Mouse (Mus musculus) limb, embryonic 13.5 days (tissue): ENCODE results near the gene Micu1. TPM values are rescaled to one million over a fixed set of nuclear protein-coding genes. Genes with fewer than 3 reads are reported as not detected.
"Not testable (repeated sequence)": the region's sequence is repeated elsewhere in the genome, so short reads cannot be mapped to it uniquely, and the experiment has no call there.

Experiments used
- ATAC-seq: fragments of 200-750 bp; cut with Nextera tagmentation; 2 replicates; pipeline ENCODE4 v1.8.0; 2017; ENCODE audit warnings: low read depth, moderate number of reproducible peaks, moderate TSS enrichment; ENCODE audit not compliant: low FRiP score
- H3K27ac ChIP-seq: fragments of 300-500 bp; sonication (generic); 2 replicates; pipeline ENCODE4 v1.5.1; 2015; ENCODE audit warnings: inconsistent platforms, mild to moderate bottlenecking, moderate library complexity
- H3K27me3 ChIP-seq: fragments of 300-500 bp; sonication (generic); 2 replicates; pipeline ENCODE4 v1.6.1; 2015; ENCODE audit warnings: mild to moderate bottlenecking, inconsistent platforms
- H3K36me3 ChIP-seq: fragments of 300-500 bp; sonication (generic); 2 replicates; pipeline ENCODE4 v1.6.1; 2015; ENCODE audit warnings: inconsistent platforms, mild to moderate bottlenecking, moderate library complexity
- H3K4me1 ChIP-seq: fragments of 300-500 bp; sonication (generic); 2 replicates; pipeline ENCODE4 v1.6.1; 2015; ENCODE audit warnings: inconsistent platforms
- H3K4me2 ChIP-seq: fragments of 300-500 bp; sonication (generic); replicated peaks from 2 replicates; pipeline ENCODE4 v1.6.1; 2015; ENCODE audit warnings: inconsistent platforms, mild to moderate bottlenecking, moderate library complexity
- H3K4me3 ChIP-seq: fragments of 300-500 bp; sonication (generic); 2 replicates; pipeline ENCODE4 v1.5.1; 2015; ENCODE audit warnings: moderate library complexity, mild to moderate bottlenecking, inconsistent platforms
- H3K9ac ChIP-seq: fragments of 300-500 bp; sonication (generic); 2 replicates; pipeline ENCODE4 v1.6.1; 2015; ENCODE audit warnings: mild to moderate bottlenecking, inconsistent platforms
- H3K9me3 ChIP-seq: fragments of 300-500 bp; sonication (generic); 2 replicates; pipeline ENCODE4 v1.6.1; 2016; ENCODE audit warnings: inconsistent platforms
- WGBS: fragments of 180-500 bp; shearing (Covaris S2); methylation state at CpG from one replicate; pipeline ENCODE4 v1.1.7; 2015; 5-methylcytosine and 5-hydroxymethylcytosine counted together
- polyA plus RNA-seq: library from polyadenylated mRNA; unstranded; fragments of >200 nt; fragmentation: Nextera tagmentation; extraction: Ambion mirVana; gene quantifications from 2 replicates; pipeline ENCODE4 v1.2.1, GENCODE M21; 2015

Micu1 gene
- 93.9 and 96.5 TPM in 2 replicates for polyA plus RNA-seq

GRCm38 (mm10) chr10:59702207-59703032 lies at the start of gene Micu1:
TSS of gene Micu1 (plus strand) at chr10:59702477.
- Histone ChIP-seq H3K27ac (peak within 1 kb of the TSS; percentile 85), H3K4me3 (peak within 1 kb of the TSS; percentile 77), H3K9me3 (no peaks in the 10 kb centered on the region), H3K4me1 (peaks cover 11% of the 10 kb centered on the region), H3K27me3 (no peaks in the 10 kb centered on the region), H3K4me2 (peak within 1 kb of the TSS; percentile 81), H3K9ac (peak within 1 kb of the TSS; percentile 84), H3K36me3 (no peaks in the 10 kb centered on the region)
- under 1% methylated on average over 47 of the region's 48 CpGs for WGBS
- ATAC-seq: peak; percentile 98

GRCm38 (mm10) chr10:59656799-59657198 lies 45.5 kb upstream of the Micu1 start:
- ATAC-seq: no peak
- peaks cover 7% of the 10 kb centered on the region; the same call in 1 of the 2 replicates for H3K9me3 ChIP-seq

GRCm38 (mm10) chr10:59664765-59665164 lies 37.5 kb upstream of the Micu1 start:
- Histone ChIP-seq H3K27me3 (no peaks in the 10 kb centered on the region), H3K4me1 (peaks cover 33% of the 10 kb centered on the region), H3K9ac (no peak overlapping the region), H3K27ac (no peak overlapping the region), H3K4me2 (no peak overlapping the region), H3K9me3 (peaks cover 7% of the 10 kb centered on the region; the same call in 1 of the 2 replicates), H3K4me3 (no peak overlapping the region), H3K36me3 (no peaks in the 10 kb centered on the region)
- ATAC-seq: peak; percentile 51; the same call in 1 of the 2 replicates
- 59% methylated on average over 2 of the region's 2 CpGs for WGBS

More at GRCm38 (mm10) chr10:59656799-59657198, 45.5 kb upstream of the Micu1 start:
- no peaks in the 10 kb centered on the region for H3K4me1 ChIP-seq
- H3K4me2 ChIP-seq: no peak overlapping the region
- no peaks in the 10 kb centered on the region for H3K36me3 ChIP-seq
- H3K9ac ChIP-seq: no peak overlapping the region
- no peak overlapping the region for H3K27ac ChIP-seq
- H3K27me3 ChIP-seq: no peaks in the 10 kb centered on the region
- 75% methylated on average over 13 of the region's 13 CpGs for WGBS
- H3K4me3 ChIP-seq: no peak overlapping the region

GRCm38 (mm10) chr10:59665503-59666291 lies 36.6 kb upstream of the Micu1 start:
- no peaks in the 10 kb centered on the region for H3K36me3 ChIP-seq
- H3K4me1 ChIP-seq: peaks cover 38% of the 10 kb centered on the region
- no peaks in the 10 kb centered on the region for H3K27me3 ChIP-seq
- no peak for ATAC-seq
- WGBS: 64% methylated on average over 13 of the region's 13 CpGs
- H3K9ac ChIP-seq: no peak overlapping the region
- H3K27ac ChIP-seq: no peak overlapping the region
- peaks cover under 1% of the 10 kb centered on the region; the same call in 1 of the 2 replicates for H3K9me3 ChIP-seq
- no peak overlapping the region for H3K4me2 ChIP-seq
- H3K4me3 ChIP-seq: no peak overlapping the region

- 56% methylated on average over 6 of the region's 6 CpGs for whole genome bisulfite sequencing
- Histone ChIP-seq H3K27ac (peak overlapping the region; percentile 4; the same call in 1 of the 2 replicates), H3K9me3 (no peaks in the 10 kb centered on the region), H3K4me1 (peaks cover 38% of the 10 kb centered on the region), H3K9ac (no peak overlapping the region), H3K36me3 (no peaks in the 10 kb centered on the region), H3K4me3 (no peak overlapping the region), H3K27me3 (no peaks in the 10 kb centered on the region), H3K4me2 (no peak overlapping the region)
- ATAC-seq: no peak
Observed at GRCm38 (mm10) chr10:59667377-59667776, 34.9 kb upstream of the Micu1 start.

GRCm38 (mm10) chr10:59668491-59668890 lies 33.8 kb upstream of the Micu1 start:
- Histone ChIP-seq H3K4me1 (peaks cover 38% of the 10 kb centered on the region), H3K36me3 (no peaks in the 10 kb centered on the region), H3K9me3 (no peaks in the 10 kb centered on the region), H3K27ac (no peak overlapping the region), H3K9ac (no peak overlapping the region), H3K4me2 (no peak overlapping the region), H3K4me3 (no peak overlapping the region), H3K27me3 (no peaks in the 10 kb centered on the region)
- WGBS: 61% methylated on average over 7 of the region's 7 CpGs
- no peak for ATAC-seq

GRCm38 (mm10) chr10:59677836-59678235 lies 24.4 kb upstream of the Micu1 start:
- Histone ChIP-seq H3K4me3 (no peak overlapping the region), H3K9me3 (peaks cover 3% of the 10 kb centered on the region; the same call in 1 of the 2 replicates), H3K4me1 (no peaks in the 10 kb centered on the region), H3K9ac (no peak overlapping the region), H3K4me2 (no peak overlapping the region), H3K36me3 (no peaks in the 10 kb centered on the region), H3K27me3 (no peaks in the 10 kb centered on the region), H3K27ac (no peak overlapping the region)
- 96% methylated on average over 1 of the region's 1 CpGs for WGBS
- no peak for ATAC-seq

- 85% methylated on average over 2 of the region's 2 CpGs for WGBS
- no peaks in the 10 kb centered on the region for H3K36me3 ChIP-seq
Observed at GRCm38 (mm10) chr10:59679189-59679588, 23.1 kb upstream of the Micu1 start.

GRCm38 (mm10) chr10:59685586-59685985 lies 16.7 kb upstream of the Micu1 start:
- not testable (repeated sequence) for H3K9me3 ChIP-seq, H3K4me1 ChIP-seq, H3K4me3 ChIP-seq, H3K36me3 ChIP-seq, H3K27ac ChIP-seq, H3K9ac ChIP-seq, H3K4me2 ChIP-seq, ATAC-seq, H3K27me3 ChIP-seq
- 90% methylated on average over 3 of the region's 3 CpGs for WGBS

More at GRCm38 (mm10) chr10:59679189-59679588, 23.1 kb upstream of the Micu1 start:
- H3K4me1 ChIP-seq: no peaks in the 10 kb centered on the region
- no peak overlapping the region for H3K9ac ChIP-seq
- no peak overlapping the region for H3K4me3 ChIP-seq
- ATAC-seq: no peak
- no peaks in the 10 kb centered on the region for H3K27me3 ChIP-seq
- no peak overlapping the region for H3K27ac ChIP-seq
- H3K9me3 ChIP-seq: peaks cover 3% of the 10 kb centered on the region; the same call in 1 of the 2 replicates
- H3K4me2 ChIP-seq: no peak overlapping the region

- H3K27me3 ChIP-seq: no peaks in the 10 kb centered on the region
- H3K4me2 ChIP-seq: no peak overlapping the region
- 76% methylated on average over 2 of the region's 2 CpGs for WGBS
- no peak overlapping the region for H3K27ac ChIP-seq
- no peak overlapping the region for H3K4me3 ChIP-seq
- peaks cover 3% of the 10 kb centered on the region; the same call in 1 of the 2 replicates for H3K4me1 ChIP-seq
- H3K36me3 ChIP-seq: no peaks in the 10 kb centered on the region
- no peak for ATAC-seq
- no peak overlapping the region for H3K9ac ChIP-seq
- H3K9me3 ChIP-seq: no peaks in the 10 kb centered on the region
Observed at GRCm38 (mm10) chr10:59687126-59687525, 15.2 kb upstream of the Micu1 start.

GRCm38 (mm10) chr10:59689836-59690235 lies 12.4 kb upstream of the Micu1 start:
- Histone ChIP-seq H3K4me3 (no peak overlapping the region), H3K27me3 (no peaks in the 10 kb centered on the region), H3K4me2 (no peak overlapping the region), H3K9me3 (no peaks in the 10 kb centered on the region), H3K27ac (no peak overlapping the region), H3K36me3 (no peaks in the 10 kb centered on the region), H3K9ac (no peak overlapping the region), H3K4me1 (peaks cover 3% of the 10 kb centered on the region; the same call in 1 of the 2 replicates)
- ATAC-seq: no peak
- 67% methylated on average over 6 of the region's 6 CpGs for WGBS

- no peaks in the 10 kb centered on the region for H3K27me3 ChIP-seq
- no peaks in the 10 kb centered on the region for H3K36me3 ChIP-seq
- H3K4me1 ChIP-seq: no peaks in the 10 kb centered on the region
- ATAC-seq: no peak
- H3K4me2 ChIP-seq: no peak overlapping the region
- no peaks in the 10 kb centered on the region for H3K9me3 ChIP-seq
- H3K27ac ChIP-seq: no peak overlapping the region
- H3K4me3 ChIP-seq: no peak overlapping the region
- no peak overlapping the region for H3K9ac ChIP-seq
- 65% methylated on average over 6 of the region's 6 CpGs for WGBS
Observed at GRCm38 (mm10) chr10:59692441-59692840, 9.8 kb upstream of the Micu1 start.
